Mouse (Mus musculus) induced T-regulatory cell, adult 2 months (primary cell): Measurements from ENCODE around the gene Mymx.

Experiments
- DNase-seq: peaks from one replicate; pipeline ENCODE4 v3.0.0-alpha.2; 2012; ENCODE audit warnings: low read depth

Mymx gene

DNA sequence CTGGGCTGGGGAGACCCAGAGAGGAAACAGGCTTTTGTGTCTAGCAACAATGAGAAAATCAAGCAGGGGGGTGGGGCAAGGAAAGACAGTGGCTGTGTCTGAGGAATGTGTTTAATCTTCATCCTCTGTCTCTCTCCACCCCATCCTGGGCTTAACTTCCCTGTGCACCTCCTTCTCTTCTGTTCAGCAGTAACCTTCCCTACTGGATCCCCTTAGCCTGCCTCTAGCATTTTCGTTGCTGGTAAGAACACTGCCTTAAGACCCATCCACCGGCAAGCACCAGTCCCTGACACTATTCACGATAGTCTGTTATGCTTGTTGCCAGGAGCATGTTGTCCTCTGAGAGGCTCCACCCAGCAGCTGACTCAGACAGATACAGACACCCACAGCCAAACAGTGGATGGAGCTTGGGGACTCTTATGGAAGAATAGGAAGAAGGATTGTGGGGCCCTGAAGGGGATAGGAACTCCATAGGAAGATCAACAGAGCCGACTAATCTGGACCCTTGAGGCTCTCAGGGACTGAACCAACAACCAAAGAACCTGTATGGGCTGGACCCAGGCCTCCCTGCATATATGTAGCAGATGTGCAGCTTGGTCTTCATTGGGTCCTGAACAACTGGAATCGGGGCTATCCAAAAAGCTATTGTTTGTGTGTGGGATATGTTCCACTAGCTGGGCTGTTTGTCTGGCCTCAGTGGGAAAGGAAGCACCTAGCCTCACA lies 8.4 kb upstream of the Mymx start:
- no peak for DNase-seq

DNA sequence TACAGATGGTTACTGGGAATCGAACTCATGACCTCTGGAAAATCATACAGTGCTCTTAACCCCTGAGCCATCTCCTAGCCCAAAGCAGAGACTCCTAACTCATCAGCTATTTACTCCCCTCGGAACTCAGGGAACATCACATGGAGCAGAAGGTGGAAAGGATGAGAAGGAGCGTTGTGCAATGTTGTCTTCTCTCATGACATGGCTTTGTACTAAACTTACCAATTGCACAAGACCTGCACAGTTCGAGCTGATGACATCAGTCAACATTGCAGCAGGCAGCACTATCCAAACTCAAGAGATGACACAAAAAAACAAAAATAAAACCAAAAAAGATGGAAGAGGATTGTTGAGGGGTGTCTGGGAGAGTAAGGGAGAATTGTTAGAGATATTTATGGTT lies 6.5 kb upstream of the Mymx start:
- no peak for DNase-seq

DNA sequence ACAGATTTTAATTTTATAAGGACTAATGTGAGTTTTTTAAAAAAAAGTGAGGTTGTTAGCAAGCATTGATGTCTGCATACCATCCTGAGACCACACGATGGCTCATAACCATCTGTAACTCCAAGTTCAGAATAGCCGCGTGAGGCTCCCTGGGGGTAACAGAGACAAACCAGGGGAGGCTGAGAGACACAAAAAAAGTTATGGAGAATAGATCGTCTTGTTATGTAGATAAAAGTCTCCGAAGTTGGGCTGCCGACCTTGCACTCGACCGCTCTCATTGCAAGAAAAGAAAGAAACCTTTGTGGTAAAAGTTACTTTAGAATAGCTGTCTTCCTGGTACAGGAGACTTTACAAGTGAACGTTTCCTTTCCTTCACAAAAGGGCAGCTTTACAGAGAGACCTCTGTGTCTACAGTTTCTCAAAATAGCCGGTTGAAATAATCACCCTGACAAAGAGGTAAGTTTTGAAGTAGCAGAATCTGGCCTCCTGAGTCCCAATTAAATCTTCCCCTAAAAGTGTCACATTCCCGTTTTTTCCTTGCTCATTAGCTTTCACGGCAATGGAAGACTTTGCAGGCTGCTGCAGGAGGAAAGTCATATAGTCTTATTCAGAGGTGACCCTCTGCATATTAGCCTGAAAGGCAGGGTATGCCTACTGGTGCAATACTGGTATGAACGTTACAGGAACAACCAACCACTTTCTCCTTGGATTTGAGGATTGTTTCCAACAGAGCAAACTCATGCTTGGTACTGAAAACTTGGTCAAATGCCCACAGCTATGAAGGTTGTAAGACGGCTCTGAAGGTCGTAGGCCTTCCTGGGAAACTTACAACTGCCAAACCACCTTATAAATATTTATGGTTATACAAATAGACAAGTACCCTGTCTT lies 5.3 kb upstream of the Mymx start:
- DNase-seq: no peak

DNA sequence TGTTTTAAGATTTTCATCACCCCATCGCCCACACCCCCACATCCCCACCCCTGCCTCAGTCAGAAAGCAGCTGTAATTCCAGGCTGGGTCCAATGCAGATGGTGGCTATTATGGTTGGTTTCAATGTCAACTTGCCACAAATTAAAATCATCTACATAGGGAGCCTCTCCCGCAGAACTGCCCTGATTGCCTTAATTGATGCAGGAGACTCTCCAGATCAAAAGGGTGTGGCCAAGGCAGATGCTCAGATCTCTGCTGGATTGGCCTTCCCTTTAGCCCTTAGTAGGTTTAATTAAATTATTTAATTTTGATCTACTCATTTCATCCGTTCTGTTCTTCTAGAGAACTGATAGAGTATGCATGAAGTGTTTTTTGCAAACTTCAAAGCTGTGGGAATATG lies 1.1 kb upstream of the Mymx start:
- DNase-seq: no peak

DNA sequence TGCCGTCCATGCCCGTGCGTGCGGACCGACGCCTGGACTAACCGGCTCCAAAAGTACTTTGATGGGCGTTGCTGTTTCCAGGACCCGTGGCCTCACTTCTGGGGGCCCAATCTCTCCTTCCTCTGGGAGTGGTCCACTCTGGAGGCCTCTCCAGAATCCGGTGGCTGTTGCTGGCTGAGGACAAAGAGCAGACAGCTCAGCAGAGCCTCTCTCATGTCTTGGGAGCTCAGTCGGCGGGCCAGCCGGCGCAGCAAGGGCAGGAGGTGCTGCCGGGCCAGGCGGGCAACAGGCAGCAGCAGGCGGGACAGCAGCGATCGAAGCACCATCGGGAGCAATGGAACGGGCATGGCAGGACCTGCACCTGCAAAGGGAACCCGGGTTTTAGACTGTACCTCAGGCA lies 577 bp downstream of the Mymx start:
- no peak for DNase-seq

- DNase-seq: no peak
Measured at GRCm38 (mm10) chr17:45600267-45600666, 1.6 kb downstream of the Mymx start.

DNA sequence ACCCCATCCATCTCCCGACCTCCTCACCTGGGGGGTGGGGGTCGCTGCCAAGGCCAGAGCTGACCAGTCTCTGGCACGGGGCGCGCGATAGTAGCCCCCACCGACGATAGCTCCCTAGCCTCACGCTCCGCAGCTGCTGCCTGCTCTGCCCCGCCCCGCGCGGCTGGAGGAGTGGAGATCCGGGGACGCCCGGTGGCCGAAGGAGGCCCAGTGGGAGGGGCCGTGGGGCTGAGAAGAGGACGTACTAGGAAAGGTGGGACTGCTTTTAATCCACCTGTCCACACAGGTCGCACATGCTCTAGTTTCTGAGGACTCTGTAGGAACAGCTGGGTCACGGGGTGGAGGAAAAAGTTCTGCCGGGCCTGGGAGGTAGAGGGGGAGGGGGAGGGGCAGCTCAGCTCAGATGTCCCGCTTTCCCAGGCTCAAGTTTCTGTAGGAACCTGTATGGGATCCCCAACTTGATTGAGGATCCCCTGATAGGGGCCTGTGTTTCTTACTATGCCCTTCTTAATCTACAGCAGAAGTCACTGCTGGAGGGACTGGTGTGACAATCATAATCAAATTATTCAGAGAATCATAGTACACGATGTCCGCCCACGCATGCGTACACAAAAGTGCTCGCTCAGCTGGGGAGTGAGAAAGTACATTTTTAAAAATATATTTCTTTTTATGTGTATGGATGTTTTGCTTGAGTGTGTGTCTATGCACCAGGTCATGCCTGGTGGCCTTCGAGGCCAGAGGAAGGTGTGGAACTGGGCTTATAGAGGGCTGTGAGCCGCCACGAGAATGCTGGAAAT lies 2.3 kb downstream of the Mymx start, which contains the start of gene Slc29a1:
Gene Slc29a1 (minus strand): TSS at position 161 of the 797 bp plus-strand sequence.
- DNase-seq: peak; percentile 28

- DNase-seq: no peak
Measured at GRCm38 (mm10) chr17:45598891-45599290, 3.0 kb downstream of the Mymx start.

GRCm38 (mm10) chr17:45598376-45598775 lies 3.5 kb downstream of the Mymx start:
- DNase-seq: no peak

GRCm38 (mm10) chr17:45597787-45598186 lies 4.1 kb downstream of the Mymx start:
- DNase-seq: peak; percentile 43

GRCm38 (mm10) chr17:45596631-45597396 lies 5.1 kb downstream of the Mymx start:
- peak; percentile 64 for DNase-seq

GRCm38 (mm10) chr17:45595736-45596390 lies 6.0 kb downstream of the Mymx start:
- DNase-seq: peak; percentile 57

DNA sequence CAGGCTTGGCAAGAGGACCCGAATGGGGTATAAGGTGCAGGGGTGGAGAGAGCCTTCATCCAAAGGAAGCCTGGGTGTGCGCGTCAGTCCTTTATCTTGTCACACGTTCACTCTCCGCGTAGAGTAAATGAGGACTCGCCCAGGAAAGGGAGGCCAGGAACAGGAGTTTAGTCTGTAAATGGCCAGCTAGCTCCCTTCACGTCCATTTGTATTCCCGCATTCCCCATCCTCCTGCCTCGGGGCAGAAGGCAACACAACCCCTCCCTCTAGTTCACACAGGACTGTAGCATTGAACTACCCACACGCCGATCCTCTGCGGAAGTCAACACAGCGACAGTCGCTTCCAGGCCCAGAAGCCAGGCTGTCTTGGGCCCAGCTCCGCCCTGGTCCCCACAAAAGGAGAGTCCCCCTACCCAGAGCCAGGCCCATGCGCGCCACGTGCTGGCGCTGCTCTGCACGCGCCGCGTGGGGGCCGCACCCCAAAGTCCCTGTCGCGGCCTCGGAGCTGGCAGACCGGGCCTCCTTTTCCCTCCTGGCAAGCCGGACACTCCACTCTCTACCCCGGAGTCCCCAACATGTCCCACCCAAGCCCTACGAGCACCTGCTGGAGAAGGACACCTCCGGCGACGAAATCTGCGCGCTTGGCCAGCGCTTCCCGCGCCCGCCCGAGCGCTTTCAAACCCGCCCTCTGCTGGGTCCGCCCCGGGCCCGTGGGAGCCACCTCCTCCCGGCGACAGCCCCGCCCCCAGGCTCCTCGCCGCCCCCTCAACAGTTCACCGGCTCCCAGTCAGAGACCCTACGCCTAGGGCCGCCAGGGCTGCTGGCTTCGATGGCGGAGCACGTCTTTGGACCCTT lies 6.8 kb downstream of the Mymx start:
- DNase-seq: peak; percentile 83

DNA sequence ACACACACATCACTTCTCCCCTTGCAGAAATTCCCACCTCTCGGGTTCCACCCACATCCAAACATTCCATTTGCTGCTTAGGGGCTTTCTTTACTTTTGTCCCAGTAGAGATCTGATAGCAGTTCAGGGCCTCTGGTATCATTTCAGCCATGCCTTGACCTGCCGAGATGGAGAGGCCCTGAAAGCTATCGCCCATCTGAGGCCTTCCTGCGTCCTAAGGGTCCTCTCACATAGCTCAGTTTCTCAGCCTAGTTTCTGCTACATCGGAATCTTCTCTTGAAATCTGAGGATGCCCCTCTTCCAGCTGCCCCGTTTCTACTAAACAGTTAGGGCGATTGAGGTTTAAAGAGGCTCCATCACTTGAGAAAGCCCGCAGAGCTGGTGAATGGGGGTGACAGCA lies 7.7 kb downstream of the Mymx start:
- no peak for DNase-seq

- DNase-seq: no peak
Measured at GRCm38 (mm10) chr17:45593479-45593878, 8.4 kb downstream of the Mymx start.

GRCm38 (mm10) chr17:45592606-45593431 lies 9.1 kb downstream of the Mymx start:
- DNase-seq: no peak

DNA sequence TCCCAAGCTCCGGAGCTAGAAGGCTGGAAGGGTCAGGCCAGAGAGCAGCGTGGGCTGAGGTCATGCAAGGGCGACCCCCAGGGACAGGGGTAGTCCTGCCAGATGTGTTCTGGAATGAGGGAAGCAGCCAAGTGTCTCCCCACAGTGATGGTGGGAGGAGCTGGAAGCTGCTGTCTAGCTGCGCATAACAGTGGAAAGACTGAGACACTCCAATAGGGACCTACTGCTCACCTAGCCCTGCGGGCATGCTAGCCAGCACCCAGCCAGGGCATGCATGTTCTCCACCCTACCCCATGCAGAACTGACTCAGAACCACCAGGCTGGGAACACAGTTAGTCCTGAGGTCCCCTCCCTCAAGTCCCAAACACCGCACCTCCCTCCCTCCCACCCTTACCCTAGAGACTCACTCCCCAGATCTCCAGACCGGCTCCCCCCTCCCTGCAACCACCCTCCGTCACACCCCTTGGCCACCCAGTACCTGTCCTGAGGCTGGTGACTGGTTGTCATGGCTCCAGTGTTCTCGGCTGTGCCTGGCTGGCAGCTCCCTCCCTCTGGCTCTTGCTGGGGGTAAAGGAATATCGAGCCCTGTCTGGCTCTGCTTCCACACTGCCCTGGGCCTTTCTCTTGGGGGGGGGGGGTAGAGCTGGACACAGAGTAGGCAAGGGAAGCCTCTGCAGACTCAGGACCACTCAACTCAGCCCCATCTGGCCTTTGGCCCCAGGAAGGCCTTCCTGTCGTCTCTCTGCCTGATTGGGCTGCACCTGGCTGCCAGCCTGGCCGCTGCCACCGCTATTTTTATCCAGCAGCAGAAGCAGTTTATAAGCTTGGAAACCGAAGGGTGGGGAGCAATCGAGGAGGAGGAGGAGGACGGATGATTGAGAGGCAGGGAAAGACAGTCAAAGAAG lies 9.9 kb downstream of the Mymx start:
- DNase-seq: no peak

GRCm38 (mm10) chr17:45590410-45590809 lies 11.5 kb downstream of the Mymx start:
- no peak for DNase-seq
